Mouse (Mus musculus) c-Kit-positive CD71-positive TER-119-negative erythroid progenitor cells, embryonic 14.5 days (primary cell): ENCODE data around the gene Bcl6.

Experiments
- DNase-seq: peaks from one replicate; pipeline ENCODE4 v3.0.0-alpha.2; 2013; ENCODE audit warnings: low read depth

The Bcl6 gene

DNA sequence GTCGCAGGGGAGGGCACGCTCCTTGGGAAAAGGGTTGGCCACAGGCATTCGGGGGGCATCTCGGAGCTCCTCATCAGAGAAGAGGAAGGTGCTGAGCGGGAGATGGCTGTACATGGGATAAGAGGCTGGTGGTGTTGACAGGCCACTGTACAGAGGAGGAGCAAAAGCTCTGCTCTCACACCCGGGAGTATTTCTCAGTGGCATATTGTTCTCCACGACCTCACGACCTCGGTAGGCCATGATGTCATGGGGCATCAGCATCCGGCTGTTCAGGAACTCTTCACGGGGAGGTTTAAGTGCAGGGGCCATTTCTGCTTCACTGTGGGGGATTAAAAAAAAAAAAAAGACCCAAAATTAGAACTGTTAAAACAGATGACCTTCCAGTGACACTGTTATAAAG is 15.8 kb downstream of the Bcl6 start:
- no peak for DNase-seq

DNA sequence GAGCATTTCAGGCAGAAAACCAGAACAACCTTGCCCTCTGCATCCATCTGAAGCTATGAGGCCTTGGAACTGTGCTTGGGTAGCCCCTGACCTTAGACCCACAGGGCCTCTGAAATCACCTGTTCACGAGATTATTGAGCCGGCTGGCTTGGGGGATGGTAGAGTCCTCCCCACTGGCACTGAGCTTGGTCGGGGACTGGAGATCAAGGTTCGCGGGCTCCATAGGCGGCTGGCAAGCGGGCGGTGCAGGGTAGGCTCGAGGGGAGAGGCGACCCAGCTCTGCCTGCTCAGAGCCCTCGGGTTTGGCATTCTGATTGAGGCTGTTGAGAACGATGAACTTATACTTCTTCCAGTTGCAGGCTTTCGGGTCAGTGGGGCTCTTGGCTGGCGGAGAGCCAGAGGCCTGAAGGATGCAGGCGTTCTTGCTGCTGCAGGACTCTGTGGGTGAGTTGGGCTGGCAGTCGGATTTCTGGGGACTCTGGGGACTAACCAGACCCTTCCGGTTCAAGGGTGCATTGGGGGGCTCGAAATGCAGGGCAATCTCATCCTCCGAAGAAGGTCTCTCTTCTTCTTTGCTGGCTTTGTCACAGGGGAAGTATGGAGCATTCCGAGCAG is 16.4 kb downstream of the Bcl6 start:
- DNase-seq, result no peak

- no peak for DNase-seq
These were observed 18.7 kb downstream of the Bcl6 start for GRCm38 (mm10) chr16:23969919-23970318.

DNA sequence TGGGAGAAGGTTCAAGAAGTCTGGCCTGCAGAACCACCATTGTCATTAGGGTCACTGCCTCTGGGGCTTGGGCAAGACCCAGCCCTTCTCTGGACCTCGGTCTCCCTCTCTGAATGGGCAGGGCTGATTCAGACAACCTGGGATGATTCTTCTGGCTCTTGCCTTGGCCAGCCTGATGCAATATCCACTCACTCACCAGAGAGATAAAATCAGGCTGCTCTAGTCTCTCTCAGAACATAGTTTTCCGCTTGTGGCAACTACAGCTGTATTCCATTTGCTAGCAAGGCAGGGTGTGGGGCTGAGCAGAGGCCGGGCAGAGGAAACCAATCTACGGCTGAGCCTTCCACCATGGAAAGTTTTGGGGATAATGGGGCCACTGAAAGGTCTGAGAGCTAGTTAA is 19.8 kb downstream of the Bcl6 start:
- DNase-seq, result no peak

DNA sequence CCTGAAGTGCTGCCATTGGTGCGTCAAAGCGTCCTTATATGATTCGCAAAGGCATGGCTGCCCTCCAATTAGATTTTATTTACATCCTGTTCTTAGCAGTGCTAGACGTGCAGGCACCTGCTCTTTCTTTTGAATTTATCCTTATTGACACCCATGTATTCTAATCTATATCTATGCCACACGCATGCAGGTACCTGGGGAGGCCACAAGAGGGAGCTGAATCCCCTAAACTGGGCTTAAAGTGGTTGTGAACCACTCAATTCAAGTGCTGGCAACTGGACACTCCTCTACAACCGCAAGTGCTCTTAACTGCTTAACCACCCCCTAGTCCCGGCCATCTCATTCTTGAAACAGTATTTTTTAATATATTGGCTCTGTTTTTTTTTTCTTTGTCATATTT is 21.4 kb downstream of the Bcl6 start:
- DNase-seq, result no peak

- no peak for DNase-seq
These were observed 22.6 kb downstream of the Bcl6 start for GRCm38 (mm10) chr16:23966066-23966465.

- DNase-seq, result no peak
These were observed 23.8 kb downstream of the Bcl6 start for GRCm38 (mm10) chr16:23964706-23965367.

GRCm38 (mm10) chr16:23963896-23964668 is 24.6 kb downstream of the Bcl6 start:
- no peak for DNase-seq

DNA sequence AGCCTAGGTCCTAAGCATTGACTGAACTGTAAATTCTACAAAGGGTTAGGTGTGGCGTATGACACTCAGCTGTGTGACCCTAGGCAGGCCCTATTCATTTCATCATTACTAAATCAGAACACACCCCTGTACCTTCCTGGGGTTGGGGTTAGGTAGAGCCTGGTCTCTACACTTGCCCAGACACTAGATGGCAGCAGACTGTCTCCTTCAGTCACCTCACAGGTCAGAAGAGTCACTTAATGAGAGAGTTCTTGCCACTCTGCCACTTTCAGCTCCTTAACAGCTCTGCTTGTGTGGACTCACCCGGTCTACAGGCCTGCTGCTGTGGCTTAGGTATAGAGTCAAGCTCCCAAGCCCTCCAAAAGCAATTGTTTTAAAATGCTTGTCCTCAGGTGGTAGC is 26.3 kb downstream of the Bcl6 start:
- DNase-seq, result no peak

DNA sequence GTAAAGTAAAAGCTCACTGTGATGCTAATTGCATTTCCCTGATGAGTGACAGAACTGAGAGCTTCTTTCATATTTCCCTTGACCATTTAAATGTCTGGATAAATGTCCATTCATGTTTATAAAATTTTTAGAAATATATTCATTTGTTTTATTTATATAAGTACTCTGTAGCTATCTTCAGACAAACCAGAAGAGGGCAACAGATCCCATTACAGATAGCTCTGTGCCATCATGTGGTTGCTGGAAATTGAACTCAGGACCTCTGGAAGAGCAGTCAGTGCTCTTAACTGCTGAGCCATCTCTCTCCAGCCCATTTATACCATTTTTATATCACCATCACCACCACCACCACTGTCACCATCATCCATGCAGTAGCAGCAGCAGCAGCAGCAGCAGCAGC is 29.7 kb downstream of the Bcl6 start:
- no peak for DNase-seq

DNA sequence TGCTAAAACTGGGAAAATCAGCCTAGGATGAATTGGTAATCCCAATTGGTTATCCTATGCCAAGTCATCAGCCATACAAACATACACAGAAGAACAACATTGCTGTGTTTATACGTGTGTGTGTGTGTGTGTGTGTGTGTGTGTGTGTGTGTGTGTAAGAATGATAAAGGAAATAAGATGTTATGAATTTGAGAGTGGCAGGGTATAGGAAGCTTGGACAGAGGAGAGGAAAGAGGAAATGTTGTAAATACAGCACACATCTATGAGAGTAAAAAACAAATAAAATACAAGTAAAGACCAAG is 34.7 kb downstream of the Bcl6 start:
- no peak for DNase-seq

GRCm38 (mm10) chr16:23953189-23953958 is 35.3 kb downstream of the Bcl6 start:
- DNase-seq, result peak; percentile 13

GRCm38 (mm10) chr16:23952101-23952727 is 36.4 kb downstream of the Bcl6 start:
- DNase-seq, result no peak

GRCm38 (mm10) chr16:23947654-23948053 is 41.0 kb downstream of the Bcl6 start:
- no peak for DNase-seq

DNA sequence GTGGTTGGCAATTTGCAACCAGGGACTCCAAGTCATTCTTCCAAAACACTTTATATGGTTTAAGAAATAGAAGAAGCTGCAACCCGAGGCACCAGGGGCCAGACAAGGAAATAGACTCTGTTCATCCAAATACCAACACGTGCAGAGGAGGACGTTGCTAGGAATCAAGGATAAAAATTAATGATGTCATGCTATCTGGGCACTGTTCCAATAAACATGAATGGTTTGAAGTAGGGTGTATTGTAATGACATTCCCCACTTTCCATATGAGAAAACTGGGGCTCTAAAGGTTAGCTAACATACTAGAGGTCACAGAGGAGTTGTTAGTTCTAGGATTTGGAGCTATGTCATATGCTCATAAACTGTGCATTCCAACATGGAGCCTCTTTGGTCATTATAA is 43.9 kb downstream of the Bcl6 start:
- no peak for DNase-seq

- DNase-seq, result no peak
These were observed 54.3 kb downstream of the Bcl6 start for GRCm38 (mm10) chr16:23934397-23934796.

GRCm38 (mm10) chr16:23932294-23932693 is 56.4 kb downstream of the Bcl6 start, which contains the start of gene Rtp2:
Gene Rtp2 (minus strand): TSS chr16:23932394.
- DNase-seq, result no peak

DNA sequence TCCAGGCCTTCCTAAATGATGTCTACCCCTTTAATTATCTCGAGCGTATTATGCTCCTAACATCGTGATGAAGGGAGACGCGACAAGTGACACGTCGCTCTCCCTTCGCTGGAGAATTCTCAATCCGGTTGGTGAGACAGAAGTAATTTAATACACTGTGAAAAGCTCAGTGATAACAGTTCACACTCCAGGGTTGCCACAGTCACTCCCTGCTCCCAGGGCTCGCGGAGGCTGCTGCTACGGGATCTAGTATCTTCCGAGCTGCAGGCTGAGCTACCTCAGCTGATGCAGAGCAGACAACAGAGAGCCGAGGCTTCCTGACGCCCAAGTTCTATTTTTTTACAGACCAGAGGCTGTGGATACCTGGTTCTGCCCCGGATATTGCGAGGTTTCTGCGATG is 57.4 kb downstream of the Bcl6 start:
- DNase-seq, result no peak

DNA sequence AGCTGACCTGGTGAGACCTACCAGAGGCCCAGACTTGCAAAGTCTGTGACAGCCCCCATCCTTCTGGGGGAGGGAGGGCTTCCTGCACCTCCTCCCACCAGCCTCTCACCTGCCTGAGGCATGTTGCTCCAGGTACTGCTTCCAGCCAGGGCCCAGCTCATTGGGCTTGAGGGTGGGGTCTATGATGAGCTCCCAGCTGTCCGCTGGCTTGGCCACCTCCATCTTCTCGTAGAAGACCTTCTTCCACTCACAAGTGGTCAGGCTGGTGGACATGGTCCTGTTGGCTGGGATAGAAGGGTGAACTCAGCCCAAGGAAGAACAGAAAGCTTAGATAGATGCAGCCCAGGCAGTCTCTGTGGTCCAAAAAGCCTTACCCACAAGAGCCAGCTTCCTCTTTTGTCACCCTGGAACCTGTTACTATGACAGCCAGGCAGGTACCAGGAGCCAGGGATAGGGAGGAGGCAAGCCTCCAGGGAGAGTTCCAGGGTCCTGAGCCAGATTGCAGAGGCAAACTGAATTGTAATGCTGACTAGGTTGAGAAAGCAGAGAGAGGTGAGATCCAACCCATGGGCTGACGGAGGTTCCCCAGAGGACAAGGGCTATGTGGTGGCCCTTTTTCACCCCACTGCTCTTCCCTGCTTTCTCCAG is 58.1 kb downstream of the Bcl6 start:
- no peak for DNase-seq

GRCm38 (mm10) chr16:23927301-23928114 is 61.1 kb downstream of the Bcl6 start:
- DNase-seq, result no peak

GRCm38 (mm10) chr16:23922906-23923305 is 65.7 kb downstream of the Bcl6 start:
- no peak for DNase-seq
